8 mouse cellular contexts compared by ENCODE assay signal in genomic region chr19:10605293-10605900, GRCm38 (mm10). TPM values are rescaled to one million over a fixed set of nuclear protein-coding genes. Genes with fewer than 3 reads are reported as not detected.
DNase-seq lines count a peak whose midpoint lies in the region; ATAC-seq and TF ChIP-seq lines count a peak whose summit lies in the region.

Ddb1 (plus strand) TSS chr19:10605327.
Tkfc (minus strand) TSS chr19:10605654.

- TF ChIP-seq POLR2A in cortical plate, adult 2 months (IDR thresholded peaks at IDR 0.05; ENCODE audit: extremely low read depth, insufficient read depth, low read length) = peak; percentile 89

- H3K4me1 ChIP-seq in cortical plate, adult 2 months (ENCODE audit: control insufficient read depth, insufficient read depth, low read length) = peaks cover 2% of the 10 kb centered on the region; the same call in 1 of the 2 replicates

- no peak for TF ChIP-seq CTCF in cortical plate, adult 2 months (IDR thresholded peaks at IDR 0.05; ENCODE audit: extremely low read depth, insufficient read depth, low read length)

- peak within 1 kb of the TSS; percentile 82 for H3K4me3 ChIP-seq in cortical plate, adult 2 months (ENCODE audit: insufficient read depth, low read length)

- peak; percentile 94 for ATAC-seq in activated CD4-positive, CD25-positive, alpha-beta regulatory T cell, adult 4 months
- peak; percentile 92 for ATAC-seq in megakaryocyte progenitor cell, adult 5-6 weeks (replicated peaks; ENCODE audit: poor library complexity)

- peak within 1 kb of the TSS; percentile 32 for H3K27ac ChIP-seq in cortical plate, adult 2 months (ENCODE audit: insufficient read depth, low read length)

- peak; percentile 98 for DNase-seq in gastrocnemius, postnatal 10 days
- peak; percentile 99 for DNase-seq in induced T-regulatory cell, adult 2 months (ENCODE audit: low read depth)
- DNase-seq in left cerebral cortex, adult 9 months (ENCODE audit: low spot score in 2 of 2) = peak; percentile 95 to 99
- DNase-seq in right cerebral cortex, postnatal 14 days = peak; percentile 99
- DNase-seq in urinary bladder, postnatal 36 days (ENCODE audit: low spot score in 2 of 2) = peak; percentile 99

RNA-seq across cellular contexts. Expression of gene Ddb1, which starts in this region (rescaled TPM):
- polyA plus RNA-seq in activated CD4-positive, CD25-positive, alpha-beta regulatory T cell, adult 4 months (2017; shearing (Covaris generic)) = 10 to 100 TPM; 79.6 to 85.1 TPM
- 120 and 123 TPM in 2 replicates for polyA plus RNA-seq in cortical plate, adult 2 months (2012; rRNA removed)
- 100 to 1,000 TPM; 208 to 236 TPM for total RNA-seq in gastrocnemius, postnatal 10 days (2021)
- total RNA-seq in megakaryocyte progenitor cell, adult 5-6 weeks (2015) = 102 and 114 TPM in 2 replicates
- total RNA-seq in megakaryocyte progenitor cell, adult 5-6 weeks (2017) = 343 and 424 TPM in 2 replicates

RNA-seq across cellular contexts. Expression of gene Tkfc, which starts in this region (rescaled TPM):
- 10 to 100 TPM in 1 of 2 experiments, 1 to 10 TPM in 1; 6.3 to 12.3 TPM for polyA plus RNA-seq in activated CD4-positive, CD25-positive, alpha-beta regulatory T cell, adult 4 months (2017; shearing (Covaris generic))
- polyA plus RNA-seq in cortical plate, adult 2 months (2012; rRNA removed) = 16.4 and 17.3 TPM in 2 replicates
- total RNA-seq in gastrocnemius, postnatal 10 days (2021) = 1 to 10 TPM; 7.9 to 8.0 TPM
- 7.7 and 11.1 TPM in 2 replicates for total RNA-seq in megakaryocyte progenitor cell, adult 5-6 weeks (2015)
- total RNA-seq in megakaryocyte progenitor cell, adult 5-6 weeks (2017) = 5.5 and 5.9 TPM in 2 replicates

Comparison
In these comparisons a context has a peak if more than half of its experiments do, and no peak if none do; other contexts are left out.
1. Peak in every context shown above with its lines: DNase-seq, ATAC-seq, H3K4me3 ChIP-seq and H3K27ac ChIP-seq.